Mouse (Mus musculus) kidney, embryonic 15.5 days (tissue): ENCODE measurements around the gene Xpo5. TPM values are rescaled to one million over a fixed set of nuclear protein-coding genes. Genes with fewer than 3 reads are reported as not detected.

ENCODE experiments used
- ATAC-seq: fragments of 200-750 bp; cut with Nextera tagmentation; replicated peaks from 2 replicates; pipeline ENCODE4 v1.8.0; 2017; ENCODE audit warnings: moderate TSS enrichment; ENCODE audit not compliant: low FRiP score
- H3K27ac ChIP-seq: fragments of 300-500 bp; sonication (generic); 2 replicates; pipeline ENCODE4 v1.5.1; 2015; ENCODE audit warnings: mild to moderate bottlenecking, inconsistent platforms
- H3K27me3 ChIP-seq: fragments of 300-500 bp; sonication (generic); 2 replicates; pipeline ENCODE4 v1.6.1; 2015; ENCODE audit warnings: inconsistent platforms
- H3K36me3 ChIP-seq: fragments of 300-500 bp; sonication (generic); 2 replicates; pipeline ENCODE4 v1.6.1; 2015; ENCODE audit warnings: inconsistent platforms
- H3K4me1 ChIP-seq: fragments of 300-500 bp; sonication (generic); 2 replicates; pipeline ENCODE4 v1.6.1; 2015; ENCODE audit warnings: inconsistent platforms
- H3K4me2 ChIP-seq: fragments of 300-500 bp; sonication (generic); 2 replicates; pipeline ENCODE4 v1.6.1; 2015; ENCODE audit warnings: moderate library complexity, mild to moderate bottlenecking, inconsistent platforms
- H3K4me3 ChIP-seq: fragments of 300-500 bp; sonication (generic); replicated peaks from 2 replicates; pipeline ENCODE4 v1.5.1; 2015; ENCODE audit warnings: mild to moderate bottlenecking, inconsistent platforms
- H3K9ac ChIP-seq: fragments of 300-500 bp; sonication (generic); 2 replicates; pipeline ENCODE4 v1.6.1; 2015; ENCODE audit warnings: mild to moderate bottlenecking, inconsistent platforms
- H3K9me3 ChIP-seq: fragments of 300-500 bp; sonication (generic); replicated peaks from 2 replicates; pipeline ENCODE4 v1.6.1; 2016; ENCODE audit warnings: inconsistent platforms
- WGBS: fragments of 180-500 bp; shearing (Covaris S2); methylation state at CpG from one replicate; pipeline ENCODE4 v1.1.7; 2015; ENCODE audit warnings: mixed read lengths; 5-methylcytosine and 5-hydroxymethylcytosine counted together
- microRNA counts: library from miRNA; unstranded; fragments of <30 nt; microRNA quantifications from one replicate; lab custom pipeline; 2016
- microRNA-seq: library from miRNA; unstranded; fragments of <30 nt; microRNA quantifications from one replicate; pipeline ENCODE4, GENCODE M21; 2016
- polyA plus RNA-seq: library from polyadenylated mRNA; unstranded; fragments of >200 nt; fragmentation: Nextera tagmentation; extraction: Ambion mirVana; gene quantifications from 2 replicates; pipeline ENCODE4 v1.2.1, GENCODE M21; 2015

Xpo5 gene
- polyA plus RNA-seq, 1 experiment from 2014 or later, result 44.8 TPM

- ATAC-seq, result no peak
- H3K4me2 ChIP-seq, result no peak overlapping the region
- peaks cover 68% of the 10 kb centered on the region for H3K36me3 ChIP-seq
- no peaks in the 10 kb centered on the region for H3K27me3 ChIP-seq
- H3K4me3 ChIP-seq, result no peak overlapping the region
- H3K9me3 ChIP-seq, result no peaks in the 10 kb centered on the region
- 91% methylated on average over 12 of the region's 12 CpGs for WGBS
- no peak overlapping the region for H3K27ac ChIP-seq
- H3K9ac ChIP-seq, result no peak overlapping the region
- H3K4me1 ChIP-seq, result peaks cover 26% of the 10 kb centered on the region
These were observed 75.6 kb downstream of the Xpo5 start for GRCm38 (mm10) chr17:46278011-46278765.

GRCm38 (mm10) chr17:46282483-46283123, 80.0 kb downstream of the Xpo5 start, which contains the start of gene Tjap1:
Gene Tjap1, minus strand, starts transcription at chr17:46283026.
- WGBS, result under 1% methylated on average over 36 of the region's 37 CpGs
- peak within 1 kb of the TSS; percentile 82 for H3K9ac ChIP-seq
- ATAC-seq, result peak; percentile 97
- peak within 1 kb of the TSS; percentile 80 for H3K4me2 ChIP-seq
- H3K36me3 ChIP-seq, result peaks cover 33% of the 10 kb centered on the region
- no peaks in the 10 kb centered on the region for H3K27me3 ChIP-seq
- H3K4me3 ChIP-seq, result peak within 1 kb of the TSS; percentile 69
- peak within 1 kb of the TSS; percentile 91 for H3K27ac ChIP-seq
- no peaks in the 10 kb centered on the region for H3K9me3 ChIP-seq
- peaks cover 43% of the 10 kb centered on the region for H3K4me1 ChIP-seq

- Histone ChIP-seq H3K27ac (peak overlapping the region; percentile 91), H3K27me3 (no peaks in the 10 kb centered on the region), H3K9ac (no peak overlapping the region), H3K4me3 (peak overlapping the region; percentile 69), H3K36me3 (peaks cover 28% of the 10 kb centered on the region), H3K4me1 (peaks cover 48% of the 10 kb centered on the region), H3K9me3 (no peaks in the 10 kb centered on the region), H3K4me2 (peak overlapping the region; percentile 80)
- 22% methylated on average over 9 of the region's 9 CpGs for WGBS
- peak; percentile 47 for ATAC-seq
These were observed 80.6 kb downstream of the Xpo5 start for GRCm38 (mm10) chr17:46283140-46283539.

- H3K4me2 ChIP-seq, result no peak overlapping the region
- H3K36me3 ChIP-seq, result peaks cover 20% of the 10 kb centered on the region
- peak overlapping the region; percentile 91; the same call in 1 of the 2 replicates for H3K27ac ChIP-seq
- no peaks in the 10 kb centered on the region for H3K27me3 ChIP-seq
- H3K9ac ChIP-seq, result no peak overlapping the region
- ATAC-seq, result no peak
- H3K9me3 ChIP-seq, result no peaks in the 10 kb centered on the region
- H3K4me3 ChIP-seq, result no peak overlapping the region
- peaks cover 52% of the 10 kb centered on the region for H3K4me1 ChIP-seq
- 70% methylated on average over 8 of the region's 8 CpGs for WGBS
These were observed 81.3 kb downstream of the Xpo5 start for GRCm38 (mm10) chr17:46283911-46284310.

GRCm38 (mm10) chr17:46284653-46285052, 82.1 kb downstream of the Xpo5 start:
- Histone ChIP-seq H3K27ac (no peak overlapping the region), H3K4me2 (no peak overlapping the region), H3K4me1 (peaks cover 52% of the 10 kb centered on the region), H3K27me3 (no peaks in the 10 kb centered on the region), H3K9me3 (no peaks in the 10 kb centered on the region), H3K36me3 (peaks cover 13% of the 10 kb centered on the region), H3K9ac (no peak overlapping the region), H3K4me3 (no peak overlapping the region)
- no peak for ATAC-seq
- WGBS, result 27% methylated on average over 7 of the region's 7 CpGs

- H3K4me1 ChIP-seq, result peaks cover 47% of the 10 kb centered on the region
- WGBS, result 67% methylated on average over 6 of the region's 6 CpGs
- no peaks in the 10 kb centered on the region for H3K27me3 ChIP-seq
- H3K4me3 ChIP-seq, result no peak overlapping the region
- no peak overlapping the region for H3K4me2 ChIP-seq
- no peak overlapping the region for H3K27ac ChIP-seq
- no peak for ATAC-seq
- no peaks in the 10 kb centered on the region for H3K9me3 ChIP-seq
- H3K36me3 ChIP-seq, result peaks cover 5% of the 10 kb centered on the region
- no peak overlapping the region for H3K9ac ChIP-seq
These were observed 82.8 kb downstream of the Xpo5 start for GRCm38 (mm10) chr17:46285407-46285806.

- Histone ChIP-seq H3K9ac (no peak overlapping the region), H3K4me3 (no peak overlapping the region), H3K4me2 (peak overlapping the region; percentile 24; the same call in 1 of the 2 replicates), H3K27ac (0 out of 2 replicates have a peak overlapping the region, but pooled peaks have one; percentile 24), H3K27me3 (peaks cover 5% of the 10 kb centered on the region; the same call in 1 of the 2 replicates), H3K9me3 (no peaks in the 10 kb centered on the region), H3K4me1 (peaks cover 28% of the 10 kb centered on the region), H3K36me3 (no peaks in the 10 kb centered on the region)
- ATAC-seq, result peak; percentile 55; the same call in 1 of the 2 replicates
- 44% methylated on average over 11 of the region's 11 CpGs for WGBS
These were observed 85.1 kb downstream of the Xpo5 start for GRCm38 (mm10) chr17:46287678-46288095.

MicroRNAs within 50 kb of the gene (microRNA counts, 519-probe panel; counts per million panel counts)
- microRNA mmu-miR-693-3p (lab: Ali Mortazavi, UCI) (31.7 counts per million), microRNA mmu-miR-693-5p (lab: Ali Mortazavi, UCI) (31.7 counts per million)

Small RNAs within 50 kb of the gene (microRNA-seq; reads per million reads assigned to microRNA genes)
- not detected for gene Mir693

Other genes starting within 250 kb of the Xpo5 start
- 5.9 and 6.6 TPM in 2 replicates for gene Vegfa, start 170.4 kb upstream of the Xpo5 start, polyA plus RNA-seq
- 154 and 155 TPM in 2 replicates for gene Mrps18a, start 91.8 kb upstream of the Xpo5 start, polyA plus RNA-seq
- gene Rsph9, start 58.6 kb upstream of the Xpo5 start, polyA plus RNA-seq, result 11.7 and 12.1 TPM in 2 replicates
- gene Mad2l1bp, start 49.2 kb upstream of the Xpo5 start, polyA plus RNA-seq, result 37.5 and 39.2 TPM in 2 replicates
- gene Gtpbp2, start 41.8 kb upstream of the Xpo5 start, polyA plus RNA-seq, result 36.8 and 44.4 TPM in 2 replicates
- gene Polh, start 137 bp upstream of the Xpo5 start, polyA plus RNA-seq, result 16.5 and 17.0 TPM in 2 replicates
- gene Polr1c, start 45.3 kb downstream of the Xpo5 start, polyA plus RNA-seq, result 104 TPM in 2 replicates
- 103 and 113 TPM in 2 replicates for gene Yipf3, start 45.3 kb downstream of the Xpo5 start, polyA plus RNA-seq
- gene Lrrc73, start 50.7 kb downstream of the Xpo5 start, polyA plus RNA-seq, result 0.60 and 0.71 TPM in 2 replicates
- 40.3 and 47.7 TPM in 2 replicates for gene Tjap1, start 80.2 kb downstream of the Xpo5 start, polyA plus RNA-seq
- gene Dlk2, start 94.6 kb downstream of the Xpo5 start, polyA plus RNA-seq, result 0.42 and 0.85 TPM in 2 replicates
- 5.8 and 6.3 TPM in 2 replicates for gene Abcc10, start 125.6 kb downstream of the Xpo5 start, polyA plus RNA-seq
- gene Zfp318, start 180.9 kb downstream of the Xpo5 start, polyA plus RNA-seq, result 9.9 and 10.3 TPM in 2 replicates
- 0.51 and 0.64 TPM in 2 replicates for gene Crip3, start 226.1 kb downstream of the Xpo5 start, polyA plus RNA-seq
- not detected in 2 replicates for gene Slc22a7, start 235.7 kb downstream of the Xpo5 start, polyA plus RNA-seq